Mouse (Mus musculus) hindbrain, postnatal 0 days (tissue): ENCODE results near the gene Ptprd. TPM values are rescaled to one million over a fixed set of nuclear protein-coding genes. Genes with fewer than 3 reads are reported as not detected.
A peak's percentile ranks its signal among the peaks of the same experiment; 100 is the strongest.

ENCODE experiments used
- ATAC-seq: fragments of 200-750 bp; cut with Nextera tagmentation; 2 replicates; pipeline ENCODE4 v1.8.0; 2017; ENCODE audit warnings: mild to moderate bottlenecking, moderate TSS enrichment, moderate library complexity
- DNase-seq: peaks from one replicate; pipeline ENCODE4 v3.0.0-alpha.2; 2015; ENCODE audit warnings: low spot score
- H3K27ac ChIP-seq: fragments of 300-500 bp; sonication (generic); 2 replicates; pipeline ENCODE4 v1.5.1; 2014; ENCODE audit warnings: mild to moderate bottlenecking
- H3K27me3 ChIP-seq: fragments of 300-500 bp; sonication (generic); 2 replicates; pipeline ENCODE4 v1.6.1; 2014; ENCODE audit warnings: low read length, mixed read lengths; ENCODE audit not compliant: insufficient read depth
- H3K36me3 ChIP-seq: fragments of 300-500 bp; sonication (generic); 2 replicates; pipeline ENCODE4 v1.6.1; 2014; ENCODE audit warnings: low read length, mixed read lengths; ENCODE audit not compliant: insufficient read depth
- H3K4me1 ChIP-seq: fragments of 300-500 bp; sonication (generic); 2 replicates; pipeline ENCODE4 v1.6.1; 2014; ENCODE audit warnings: antibody characterized with exemption, low read length, mixed read lengths; ENCODE audit not compliant: insufficient read depth
- H3K4me2 ChIP-seq: fragments of 300-500 bp; sonication (generic); 2 replicates; pipeline ENCODE4 v1.6.1; 2014; ENCODE audit warnings: low read depth, mild to moderate bottlenecking, low read length, moderate library complexity, mixed read lengths
- H3K4me3 ChIP-seq: fragments of 300-500 bp; sonication (generic); 2 replicates; pipeline ENCODE4 v1.5.1; 2014; ENCODE audit warnings: low read length
- H3K9ac ChIP-seq: fragments of 300-500 bp; sonication (generic); replicated peaks from 2 replicates; pipeline ENCODE4 v1.6.1; 2014; ENCODE audit warnings: mild to moderate bottlenecking, low read length, moderate library complexity, mixed read lengths
- H3K9me3 ChIP-seq: fragments of 300-500 bp; sonication (generic); 2 replicates; pipeline ENCODE4 v1.6.1; 2016; ENCODE audit warnings: low read length, mixed read lengths
- CTCF ChIP-seq: IDR thresholded peaks from 2 replicates; pipeline ENCODE4 v1.5.1; 2016; ENCODE audit warnings: antibody characterized with exemption, control low read depth, low read depth
- WGBS: fragments of 180-500 bp; shearing (Covaris S2); extraction: QIAGEN DNeasy Blood & Tissue Kit; methylation state at CpG from one replicate; pipeline ENCODE4 v1.1.7; 2014; 5-methylcytosine and 5-hydroxymethylcytosine counted together
- polyA plus RNA-seq: library from polyadenylated mRNA; unstranded; fragments of >200 nt; fragmentation: Nextera tagmentation; extraction: Ambion mirVana; gene quantifications from 2 replicates; pipeline ENCODE4 v1.2.1, GENCODE M21; 2015
- total RNA-seq: library from RNA; depleted of rRNA; stranded (reverse); fragments of >200 nt; gene quantifications from 2 replicates; pipeline ENCODE4 v1.2.3, GENCODE M21; 2014

The Ptprd gene
- total and polyA plus RNA-seq, 2 experiments from 2014 or later, result 56.3 to 96.0 TPM

GRCm38 (mm10) chr4:75994576-75994975 is 2217.2 kb downstream of the Ptprd start:
- Histone ChIP-seq H3K4me2 (no peak overlapping the region), H3K9ac (no peak overlapping the region), H3K4me3 (no peak overlapping the region), H3K9me3 (no peaks in the 10 kb centered on the region), H3K27me3 (no peaks in the 10 kb centered on the region), H3K4me1 (no peaks in the 10 kb centered on the region), H3K27ac (no peak overlapping the region), H3K36me3 (no peaks in the 10 kb centered on the region)
- DNase-seq (no peak), ATAC-seq (no peak)
- 55% methylated on average over 4 of the region's 4 CpGs for WGBS
- TF ChIP-seq CTCF, result no peak

DNA sequence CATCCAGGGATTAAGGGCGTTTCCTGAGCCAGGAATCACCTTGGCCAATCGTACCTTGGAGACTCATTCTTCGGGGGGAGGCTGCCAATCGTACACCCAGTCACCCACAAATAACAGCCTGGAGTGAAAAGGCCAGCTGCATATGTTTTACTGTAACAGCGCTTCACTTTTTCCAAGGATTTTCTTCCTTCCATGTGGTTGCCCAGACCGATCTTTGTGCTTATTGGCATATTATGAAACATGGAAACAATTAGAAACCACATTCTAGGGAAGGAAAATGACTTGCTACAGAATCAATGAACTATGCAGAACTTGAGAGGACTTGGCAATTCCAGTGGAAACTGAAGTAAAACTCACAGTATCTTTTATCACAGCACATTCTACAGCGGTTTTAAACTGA is 2218.7 kb downstream of the Ptprd start:
- no peak for TF ChIP-seq CTCF
- ATAC-seq (no peak), DNase-seq (no peak)
- no peak overlapping the region for H3K9ac ChIP-seq
- no peak overlapping the region for H3K4me3 ChIP-seq
- WGBS, result 82% methylated on average over 7 of the region's 7 CpGs
- no peaks in the 10 kb centered on the region for H3K36me3 ChIP-seq
- no peaks in the 10 kb centered on the region for H3K27me3 ChIP-seq
- no peak overlapping the region for H3K4me2 ChIP-seq
- H3K27ac ChIP-seq, result no peak overlapping the region
- no peaks in the 10 kb centered on the region for H3K4me1 ChIP-seq
- H3K9me3 ChIP-seq, result no peaks in the 10 kb centered on the region

DNA sequence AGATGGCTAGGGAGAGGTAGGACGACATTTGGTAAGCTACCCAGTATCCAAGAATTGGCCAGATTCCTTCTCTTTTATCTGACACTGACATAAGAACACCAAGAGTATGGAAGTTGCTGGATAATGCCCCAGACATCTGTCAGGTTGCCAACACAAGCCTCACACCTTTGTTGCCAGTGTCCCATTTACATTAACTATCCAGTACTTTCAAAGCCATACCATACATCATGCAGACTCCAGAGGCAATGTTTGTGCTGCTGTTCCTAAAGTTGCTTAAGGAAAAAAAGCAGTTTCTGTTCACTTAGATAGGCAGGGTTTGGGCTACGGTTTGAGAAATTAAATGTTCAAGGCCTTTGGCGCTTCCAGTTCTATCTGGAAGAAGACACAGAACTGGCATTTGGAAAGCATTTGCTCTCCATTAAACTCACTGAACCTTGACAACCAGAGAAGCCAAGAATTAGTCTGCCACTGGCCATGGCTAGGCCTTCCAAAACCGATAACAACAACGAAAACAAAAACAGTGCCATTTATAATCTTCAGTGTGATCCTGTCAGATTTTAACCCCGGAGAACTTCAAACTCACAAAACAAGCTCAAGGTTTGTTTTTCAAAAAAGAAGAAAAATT is 2220.0 kb downstream of the Ptprd start:
- Histone ChIP-seq H3K4me3 (no peak overlapping the region), H3K9me3 (no peaks in the 10 kb centered on the region), H3K27me3 (no peaks in the 10 kb centered on the region), H3K9ac (no peak overlapping the region), H3K4me2 (no peak overlapping the region), H3K27ac (no peak overlapping the region), H3K36me3 (no peaks in the 10 kb centered on the region), H3K4me1 (no peaks in the 10 kb centered on the region)
- no peak for DNase-seq
- WGBS, result 62% methylated on average over 6 of the region's 6 CpGs
- TF ChIP-seq CTCF, result no peak
- no peak for ATAC-seq

GRCm38 (mm10) chr4:75974728-75975127 is 2237.0 kb downstream of the Ptprd start:
- Histone ChIP-seq H3K27me3 (no peaks in the 10 kb centered on the region), H3K27ac (no peak overlapping the region), H3K9ac (no peak overlapping the region), H3K4me1 (no peaks in the 10 kb centered on the region), H3K9me3 (no peaks in the 10 kb centered on the region), H3K36me3 (no peaks in the 10 kb centered on the region), H3K4me2 (no peak overlapping the region), H3K4me3 (no peak overlapping the region)
- 79% methylated on average over 3 of the region's 3 CpGs for WGBS
- ATAC-seq (no peak), DNase-seq (no peak)
- no peak for TF ChIP-seq CTCF

DNA sequence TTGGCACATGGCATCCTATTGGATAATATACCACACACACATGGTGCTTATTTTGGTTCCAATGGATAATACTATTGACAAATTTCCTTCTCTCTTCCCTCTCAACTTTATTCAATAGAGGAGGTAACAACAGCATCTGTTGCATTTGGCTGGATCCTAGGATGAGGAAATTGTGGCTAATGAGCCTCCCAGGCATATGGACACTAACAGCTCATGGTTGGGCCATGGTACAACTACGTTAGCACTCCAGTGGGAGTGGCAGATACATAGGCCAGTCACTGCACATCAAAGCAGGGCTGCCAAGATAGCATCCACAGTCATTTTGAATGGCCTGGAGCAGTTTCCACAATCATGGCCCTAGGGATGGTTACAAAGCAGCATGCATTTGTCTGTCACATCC is 2238.4 kb downstream of the Ptprd start:
- no peak overlapping the region for H3K27ac ChIP-seq
- no peak overlapping the region for H3K4me2 ChIP-seq
- TF ChIP-seq CTCF, result no peak
- no peaks in the 10 kb centered on the region for H3K27me3 ChIP-seq
- WGBS, result 50% methylated on average over 1 of the region's 1 CpGs
- H3K9ac ChIP-seq, result no peak overlapping the region
- DNase-seq, result peak; percentile 38
- H3K36me3 ChIP-seq, result no peaks in the 10 kb centered on the region
- no peaks in the 10 kb centered on the region for H3K9me3 ChIP-seq
- no peaks in the 10 kb centered on the region for H3K4me1 ChIP-seq
- ATAC-seq, result peak; percentile 74
- H3K4me3 ChIP-seq, result no peak overlapping the region

DNA sequence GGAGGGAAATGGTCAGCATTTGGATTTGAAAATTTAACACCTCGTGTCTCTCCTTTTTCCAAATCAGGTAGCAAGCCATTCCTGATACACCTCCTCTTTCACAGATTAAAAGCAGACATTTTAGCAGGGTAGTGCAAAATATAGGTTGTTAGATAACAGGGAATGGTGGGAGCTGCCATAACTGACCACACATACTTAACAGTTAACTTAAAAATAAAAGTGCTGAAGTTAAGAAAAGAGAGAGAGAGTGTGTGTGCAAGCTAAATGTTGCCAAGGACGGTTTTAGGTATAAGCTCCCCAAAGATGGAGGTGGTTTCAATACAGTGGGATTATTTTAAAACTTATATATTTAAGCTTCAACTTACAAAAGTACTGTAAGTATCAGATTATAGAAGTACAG is 2241.8 kb downstream of the Ptprd start:
- no peaks in the 10 kb centered on the region for H3K27me3 ChIP-seq
- H3K27ac ChIP-seq, result no peak overlapping the region
- no peak overlapping the region for H3K4me2 ChIP-seq
- WGBS, result 93% methylated on average over 2 of the region's 2 CpGs
- ATAC-seq, result no peak
- no peaks in the 10 kb centered on the region for H3K4me1 ChIP-seq
- no peak overlapping the region for H3K4me3 ChIP-seq
- no peaks in the 10 kb centered on the region for H3K9me3 ChIP-seq
- no peak for TF ChIP-seq CTCF
- H3K9ac ChIP-seq, result no peak overlapping the region
- DNase-seq, result no peak
- H3K36me3 ChIP-seq, result no peaks in the 10 kb centered on the region

- DNase-seq, result no peak
- no peak for TF ChIP-seq CTCF
- no peak overlapping the region for H3K9ac ChIP-seq
Measured at GRCm38 (mm10) chr4:75968618-75969017, 2243.1 kb downstream of the Ptprd start.

More at GRCm38 (mm10) chr4:75968618-75969017, 2243.1 kb downstream of the Ptprd start:
- no peaks in the 10 kb centered on the region for H3K27me3 ChIP-seq
- no peaks in the 10 kb centered on the region for H3K9me3 ChIP-seq
- H3K4me1 ChIP-seq, result no peaks in the 10 kb centered on the region
- no peak overlapping the region for H3K27ac ChIP-seq
- no peak overlapping the region for H3K4me2 ChIP-seq
- no peak overlapping the region for H3K4me3 ChIP-seq
- 81% methylated on average over 2 of the region's 2 CpGs for WGBS
- no peak for ATAC-seq
- no peaks in the 10 kb centered on the region for H3K36me3 ChIP-seq
